Mouse (Mus musculus) kidney, embryonic 14.5 days (tissue): ENCODE data around the gene Tbc1d9b. TPM values are rescaled to one million over a fixed set of nuclear protein-coding genes. Genes with fewer than 3 reads are reported as not detected.

Experiments used
- ATAC-seq: fragments of 200-750 bp; cut with Nextera tagmentation; 2 replicates; pipeline ENCODE4 v1.8.0; 2017; ENCODE audit warnings: moderate number of reproducible peaks, mild to moderate bottlenecking, moderate TSS enrichment, moderate library complexity; ENCODE audit not compliant: low FRiP score, low TSS enrichment
- H3K27ac ChIP-seq: fragments of 300-500 bp; sonication (generic); 2 replicates; pipeline ENCODE4 v1.5.1; 2014; ENCODE audit warnings: low read depth, mild to moderate bottlenecking, low read length, moderate library complexity, mixed read lengths
- H3K27me3 ChIP-seq: fragments of 300-500 bp; sonication (generic); 2 replicates; pipeline ENCODE4 v1.6.1; 2014; ENCODE audit warnings: mild to moderate bottlenecking, low read length; ENCODE audit not compliant: control insufficient read depth, insufficient read depth
- H3K36me3 ChIP-seq: fragments of 300-500 bp; sonication (generic); 2 replicates; pipeline ENCODE4 v1.6.1; 2014; ENCODE audit warnings: low read length, mixed read lengths; ENCODE audit not compliant: control insufficient read depth, insufficient read depth
- H3K4me1 ChIP-seq: fragments of 300-500 bp; sonication (generic); 2 replicates; pipeline ENCODE4 v1.6.1; 2014; ENCODE audit warnings: low read length, mixed read lengths; ENCODE audit not compliant: control insufficient read depth, insufficient read depth
- H3K4me2 ChIP-seq: fragments of 300-500 bp; sonication (generic); replicated peaks from 2 replicates; pipeline ENCODE4 v1.6.1; 2014; ENCODE audit warnings: low read depth, mild to moderate bottlenecking, low read length
- H3K4me3 ChIP-seq: fragments of 300-500 bp; sonication (generic); 2 replicates; pipeline ENCODE4 v1.5.1; 2014; ENCODE audit warnings: mild to moderate bottlenecking, low read length
- H3K9ac ChIP-seq: fragments of 300-500 bp; sonication (generic); 2 replicates; pipeline ENCODE4 v1.6.1; 2014; ENCODE audit warnings: low read depth, mild to moderate bottlenecking, low read length, moderate library complexity
- H3K9me3 ChIP-seq: fragments of 300-500 bp; sonication (generic); 2 replicates; pipeline ENCODE4 v1.6.1; 2016; ENCODE audit warnings: low read length; ENCODE audit not compliant: control insufficient read depth
- WGBS: fragments of 180-500 bp; shearing (Covaris S2); extraction: QIAGEN DNeasy Blood & Tissue Kit; methylation state at CpG from one replicate; pipeline ENCODE4 v1.1.7; 2014; 5-methylcytosine and 5-hydroxymethylcytosine counted together
- polyA plus RNA-seq: library from polyadenylated mRNA; unstranded; fragments of >200 nt; fragmentation: Nextera tagmentation; extraction: Ambion mirVana; gene quantifications from 2 replicates; pipeline ENCODE4 v1.2.1, GENCODE M21; 2014

Tbc1d9b gene
- polyA plus RNA-seq, 1 experiment from 2014 or later = 36.8 TPM

DNA sequence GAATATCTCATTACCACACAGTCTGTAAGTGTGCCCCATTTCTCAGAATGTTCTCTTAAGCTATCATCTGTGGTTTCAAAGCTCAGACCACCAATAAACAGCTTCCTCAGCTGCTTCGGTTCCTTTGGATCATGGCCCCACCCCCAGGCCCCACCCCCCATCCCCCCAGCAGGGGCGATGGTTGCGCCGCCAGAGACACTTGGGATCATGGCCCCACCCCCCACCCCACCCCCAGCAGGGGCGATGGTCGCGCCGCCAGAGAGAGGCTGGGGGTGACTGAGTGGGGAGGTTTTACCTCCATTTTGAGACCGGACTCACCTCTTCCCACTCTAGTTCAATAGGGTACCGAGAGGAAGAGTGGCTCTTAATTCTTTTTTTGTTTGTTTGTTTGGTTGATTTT is 3.4 kb upstream of the Tbc1d9b start:
- no peaks in the 10 kb centered on the region for H3K9me3 ChIP-seq
- ATAC-seq = no peak
- no peaks in the 10 kb centered on the region for H3K27me3 ChIP-seq
- H3K27ac ChIP-seq = no peak overlapping the region
- peak overlapping the region; percentile 16; the same call in 1 of the 2 replicates for H3K4me3 ChIP-seq
- no peaks in the 10 kb centered on the region for H3K36me3 ChIP-seq
- WGBS = 7% methylated on average over 10 of the region's 10 CpGs
- H3K4me2 ChIP-seq = peak overlapping the region; percentile 38; the same call in 1 of the 2 replicates
- H3K9ac ChIP-seq = no peak overlapping the region
- peaks cover 8% of the 10 kb centered on the region; the same call in 1 of the 2 replicates for H3K4me1 ChIP-seq

DNA sequence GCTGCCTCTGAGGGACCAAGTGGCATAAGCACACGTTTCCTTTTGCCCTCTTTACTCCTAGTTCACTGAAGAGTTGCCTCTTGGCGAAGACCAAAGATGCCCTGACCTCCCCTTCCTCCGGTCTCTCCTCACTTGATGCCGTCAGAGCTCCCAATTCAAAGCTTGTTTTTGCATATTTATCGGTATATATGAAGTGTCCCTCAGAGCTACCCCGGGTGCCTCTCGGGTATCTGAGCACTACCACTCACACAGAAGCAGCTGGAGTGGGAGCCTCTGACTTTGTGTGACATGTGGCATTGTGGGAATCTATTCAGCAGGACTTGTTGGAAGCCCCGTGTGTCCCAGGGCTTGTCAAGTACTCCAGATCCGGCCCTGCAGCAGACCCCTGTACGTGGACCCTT is 605 bp downstream of the Tbc1d9b start:
- Histone ChIP-seq H3K9me3 (no peaks in the 10 kb centered on the region), H3K36me3 (peaks cover 12% of the 10 kb centered on the region), H3K4me2 (peak overlapping the region; percentile 85), H3K4me3 (peak overlapping the region; percentile 89), H3K4me1 (peaks cover 8% of the 10 kb centered on the region; the same call in 1 of the 2 replicates), H3K27me3 (no peaks in the 10 kb centered on the region), H3K27ac (peak overlapping the region; percentile 83; the same call in 1 of the 2 replicates), H3K9ac (peak overlapping the region; percentile 98)
- no peak for ATAC-seq
- 20% methylated on average over 10 of the region's 10 CpGs for WGBS

DNA sequence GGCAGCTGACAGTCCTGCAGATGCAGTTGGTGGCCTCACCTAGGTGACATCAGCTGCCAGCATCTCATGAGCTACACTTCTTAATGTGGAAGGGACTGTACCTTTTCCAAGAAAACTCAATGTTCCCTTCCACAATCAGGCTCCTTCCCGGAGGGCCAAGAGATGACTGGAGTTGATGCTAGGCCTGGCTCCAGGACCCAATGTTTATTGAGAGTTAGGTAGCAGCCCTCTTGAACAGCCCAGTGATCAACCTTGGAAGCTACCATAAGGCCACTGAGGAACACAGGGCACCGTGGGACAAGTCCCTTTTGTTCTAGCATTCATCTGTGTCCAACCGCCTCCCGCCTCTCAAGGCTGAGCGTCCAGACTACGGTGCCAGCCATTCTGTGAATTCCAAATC is 1.1 kb downstream of the Tbc1d9b start:
- peak overlapping the region; percentile 89 for H3K4me3 ChIP-seq
- H3K27me3 ChIP-seq = no peaks in the 10 kb centered on the region
- H3K4me1 ChIP-seq = peaks cover 8% of the 10 kb centered on the region; the same call in 1 of the 2 replicates
- peaks cover 12% of the 10 kb centered on the region for H3K36me3 ChIP-seq
- peak overlapping the region; percentile 98 for H3K9ac ChIP-seq
- H3K4me2 ChIP-seq = peak overlapping the region; percentile 85
- ATAC-seq = no peak
- H3K27ac ChIP-seq = no peak overlapping the region
- WGBS = 94% methylated on average over 6 of the region's 6 CpGs
- no peaks in the 10 kb centered on the region for H3K9me3 ChIP-seq

DNA sequence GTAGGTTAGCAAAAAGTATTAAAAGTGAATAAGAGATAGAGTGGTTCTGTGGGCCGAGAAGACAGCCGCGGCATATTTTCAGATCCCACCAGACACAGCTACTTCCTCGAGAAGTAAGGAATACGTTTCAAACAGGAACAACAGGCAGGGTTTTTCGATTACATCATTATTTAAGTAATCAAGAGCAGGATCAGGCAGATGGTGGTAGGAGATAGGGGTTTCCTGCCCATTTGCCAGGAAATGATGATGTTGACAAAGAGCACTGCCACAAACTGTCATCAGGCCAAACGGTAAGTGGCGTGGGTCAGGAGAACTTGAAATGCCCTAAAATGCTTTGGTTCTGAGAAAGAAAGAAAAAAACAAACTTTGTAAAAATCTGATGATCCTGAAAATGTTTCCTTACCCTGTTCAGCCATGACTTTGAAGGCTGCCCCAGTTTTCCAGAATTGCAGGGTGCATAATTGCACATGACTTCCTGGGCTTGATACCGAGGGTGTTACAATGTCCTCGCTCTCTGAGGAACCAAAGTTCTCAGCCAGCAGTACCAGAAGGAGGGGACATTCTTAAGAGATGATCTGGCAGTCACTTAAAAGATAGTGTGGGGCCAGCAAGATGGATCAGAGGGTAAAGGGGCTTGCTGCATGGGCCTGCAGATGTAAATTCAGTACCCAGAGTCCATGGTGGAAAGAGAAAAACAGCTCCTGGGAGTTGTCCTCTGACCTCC is 3.1 kb downstream of the Tbc1d9b start:
- Histone ChIP-seq H3K9me3 (no peaks in the 10 kb centered on the region), H3K4me2 (no peak overlapping the region), H3K36me3 (peaks cover 30% of the 10 kb centered on the region), H3K4me1 (peaks cover 8% of the 10 kb centered on the region; the same call in 1 of the 2 replicates), H3K27me3 (no peaks in the 10 kb centered on the region), H3K9ac (no peak overlapping the region), H3K4me3 (no peak overlapping the region), H3K27ac (no peak overlapping the region)
- ATAC-seq = no peak
- 77% methylated on average over 10 of the region's 10 CpGs for WGBS

DNA sequence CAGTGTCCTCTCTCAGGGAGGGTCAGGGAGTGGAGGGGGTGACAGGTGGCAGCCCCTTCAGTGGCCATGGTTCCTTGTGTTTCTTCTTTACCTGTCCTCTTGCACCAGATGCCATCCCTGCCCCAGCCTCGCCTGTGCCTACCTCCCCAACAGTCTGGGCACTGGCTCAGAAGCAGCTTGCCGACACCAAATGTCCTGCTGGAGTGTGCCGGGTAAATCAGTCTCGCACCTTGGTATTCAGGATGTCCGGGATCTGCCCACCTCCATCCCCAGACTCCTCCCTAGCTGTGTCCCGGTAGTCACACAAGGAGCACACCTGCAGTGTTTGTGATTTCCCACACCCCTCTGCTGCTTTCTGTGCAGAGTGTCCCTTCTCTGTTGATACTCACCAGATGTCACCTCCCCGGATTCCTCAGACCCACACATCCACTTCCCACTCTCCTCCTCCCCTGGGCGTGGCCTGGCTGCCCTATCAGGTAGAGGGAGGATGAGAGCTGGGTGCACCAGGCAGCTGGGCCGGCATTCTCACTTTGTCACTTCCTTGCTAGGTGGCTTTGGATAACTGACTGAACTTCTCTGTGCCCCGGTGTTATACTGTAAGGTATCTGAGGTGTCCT is 7.1 kb downstream of the Tbc1d9b start:
- H3K4me1 ChIP-seq = no peaks in the 10 kb centered on the region
- no peaks in the 10 kb centered on the region for H3K9me3 ChIP-seq
- 64% methylated on average over 10 of the region's 10 CpGs for WGBS
- H3K9ac ChIP-seq = no peak overlapping the region
- H3K27ac ChIP-seq = no peak overlapping the region
- no peak overlapping the region for H3K4me3 ChIP-seq
- no peaks in the 10 kb centered on the region for H3K27me3 ChIP-seq
- no peak for ATAC-seq
- H3K36me3 ChIP-seq = peaks cover 67% of the 10 kb centered on the region
- H3K4me2 ChIP-seq = no peak overlapping the region

DNA sequence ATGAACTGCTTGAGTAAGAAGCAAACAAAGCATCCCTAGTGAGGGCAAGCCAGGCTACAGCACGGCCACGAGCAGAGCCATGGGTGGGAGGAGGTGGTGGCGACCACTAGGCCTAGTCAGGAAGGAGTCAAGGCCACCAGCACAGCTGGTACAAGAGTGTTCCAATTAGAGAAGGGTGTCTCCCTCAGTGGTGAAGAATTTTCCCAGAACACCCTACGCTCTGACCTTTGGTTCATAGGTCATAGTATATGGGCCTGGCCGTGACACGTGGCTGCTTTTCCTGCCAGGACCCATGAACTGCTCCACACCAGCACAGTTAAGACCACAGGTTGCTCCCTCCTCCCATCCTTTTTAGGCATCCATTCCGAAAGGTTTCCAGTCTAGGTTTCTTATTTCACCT is 8.4 kb downstream of the Tbc1d9b start:
- H3K27ac ChIP-seq = no peak overlapping the region
- H3K27me3 ChIP-seq = no peaks in the 10 kb centered on the region
- 71% methylated on average over 7 of the region's 7 CpGs for WGBS
- no peak overlapping the region for H3K9ac ChIP-seq
- no peaks in the 10 kb centered on the region for H3K4me1 ChIP-seq
- no peak overlapping the region for H3K4me2 ChIP-seq
- no peak overlapping the region for H3K4me3 ChIP-seq
- ATAC-seq = no peak
- H3K36me3 ChIP-seq = peaks cover 72% of the 10 kb centered on the region
- H3K9me3 ChIP-seq = no peaks in the 10 kb centered on the region

DNA sequence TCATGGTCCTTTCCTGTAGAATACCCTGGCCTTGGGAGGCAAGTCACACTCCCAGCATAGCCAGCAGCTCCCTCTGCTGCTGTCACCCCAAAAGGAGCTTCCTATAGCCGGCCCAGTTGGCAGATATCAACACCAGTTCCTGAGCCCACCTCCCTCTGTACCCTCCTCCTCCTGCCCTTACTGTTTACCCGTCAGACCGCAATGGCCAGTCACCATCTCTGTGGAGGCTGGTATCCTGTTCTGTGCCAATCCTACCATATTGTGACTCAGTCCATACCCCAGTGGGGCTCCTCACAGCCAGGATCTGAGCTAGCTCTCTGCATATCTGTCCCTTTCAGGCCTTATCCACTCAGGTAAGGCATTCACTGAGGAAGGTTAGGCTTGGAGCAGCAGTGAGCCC is 14.3 kb downstream of the Tbc1d9b start:
- H3K27me3 ChIP-seq = no peaks in the 10 kb centered on the region
- no peak for ATAC-seq
- 90% methylated on average over 3 of the region's 3 CpGs for WGBS
- no peak overlapping the region for H3K4me2 ChIP-seq
- H3K4me3 ChIP-seq = no peak overlapping the region
- H3K4me1 ChIP-seq = no peaks in the 10 kb centered on the region
- no peak overlapping the region for H3K27ac ChIP-seq
- H3K9me3 ChIP-seq = no peaks in the 10 kb centered on the region
- H3K36me3 ChIP-seq = peaks cover 84% of the 10 kb centered on the region
- H3K9ac ChIP-seq = no peak overlapping the region

DNA sequence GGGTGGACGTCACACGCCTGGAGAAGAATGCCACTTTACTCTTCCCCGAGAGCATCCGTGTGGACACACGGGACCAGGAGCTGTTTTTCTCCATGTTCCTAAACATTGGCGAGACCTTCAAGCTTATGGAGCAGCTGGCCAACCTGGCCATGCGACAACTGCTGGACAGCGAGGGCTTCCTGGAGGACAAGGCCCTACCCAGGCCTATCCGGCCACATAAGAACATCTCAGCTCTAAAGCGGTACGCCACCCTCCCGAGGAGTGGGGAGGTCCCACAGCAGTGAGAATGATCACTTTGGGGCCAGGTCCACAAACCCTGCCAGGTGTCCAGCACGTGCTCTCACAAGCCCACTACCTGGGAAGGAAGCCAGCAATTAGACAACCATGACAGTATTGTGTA is 14.9 kb downstream of the Tbc1d9b start:
- Histone ChIP-seq H3K4me1 (no peaks in the 10 kb centered on the region), H3K36me3 (peaks cover 83% of the 10 kb centered on the region), H3K4me2 (no peak overlapping the region), H3K4me3 (no peak overlapping the region), H3K27me3 (no peaks in the 10 kb centered on the region), H3K27ac (no peak overlapping the region), H3K9ac (no peak overlapping the region), H3K9me3 (no peaks in the 10 kb centered on the region)
- ATAC-seq = no peak
- 95% methylated on average over 13 of the region's 13 CpGs for WGBS

DNA sequence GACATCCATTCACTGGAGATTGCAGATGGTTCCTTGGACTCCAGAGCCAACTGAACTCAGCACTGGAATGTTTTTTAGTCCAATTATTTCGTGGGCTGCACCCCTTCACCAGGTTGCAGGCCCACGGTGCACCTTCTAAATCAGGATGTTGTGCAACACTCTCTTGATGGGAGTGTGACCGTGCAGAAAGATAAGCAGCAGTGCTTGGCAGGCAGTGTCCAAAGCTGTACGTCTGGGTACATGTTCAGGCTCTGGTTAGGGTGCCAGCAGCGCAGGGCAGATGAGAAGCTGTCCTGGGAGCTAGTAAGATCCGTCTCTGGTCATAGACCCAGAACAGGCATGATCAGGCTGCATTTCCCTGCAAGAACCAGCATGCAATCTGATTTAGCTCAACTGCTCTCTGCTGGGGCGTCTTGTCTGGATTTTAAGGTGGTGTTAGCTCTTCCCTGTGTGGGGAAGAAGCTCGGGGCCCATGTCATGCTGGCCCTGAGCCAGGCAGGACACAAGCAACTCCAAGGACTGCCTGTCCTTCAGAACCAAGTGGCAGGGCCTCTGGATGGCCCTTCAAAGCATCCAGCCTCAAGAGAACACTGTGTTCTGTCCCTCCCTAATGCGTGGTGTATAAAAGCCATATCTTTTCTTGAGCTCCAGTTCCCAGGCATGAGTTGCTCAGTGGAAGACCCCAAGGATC is 16.2 kb downstream of the Tbc1d9b start:
- Histone ChIP-seq H3K4me1 (no peaks in the 10 kb centered on the region), H3K27ac (no peak overlapping the region), H3K9ac (no peak overlapping the region), H3K4me2 (no peak overlapping the region), H3K27me3 (no peaks in the 10 kb centered on the region), H3K4me3 (no peak overlapping the region), H3K36me3 (peaks cover 83% of the 10 kb centered on the region), H3K9me3 (no peaks in the 10 kb centered on the region)
- WGBS = 90% methylated on average over 9 of the region's 9 CpGs
- ATAC-seq = no peak
